Mouse (Mus musculus) forebrain, embryonic 15.5 days (tissue): ENCODE results near the gene Plgrkt. TPM values are rescaled to one million over a fixed set of nuclear protein-coding genes. Genes with fewer than 3 reads are reported as not detected.

Experiments
- ATAC-seq: fragments of 200-750 bp; cut with Nextera tagmentation; replicated peaks from 2 replicates; pipeline ENCODE4 v1.8.0; 2017; ENCODE audit warnings: mild to moderate bottlenecking, moderate TSS enrichment, moderate library complexity
- H3K27ac ChIP-seq: fragments of 300-500 bp; sonication (generic); replicated peaks from 2 replicates; pipeline ENCODE4 v1.5.1; 2015; ENCODE audit warnings: mild to moderate bottlenecking, inconsistent platforms
- H3K27me3 ChIP-seq: fragments of 300-500 bp; sonication (generic); 2 replicates; pipeline ENCODE4 v1.6.1; 2015; ENCODE audit warnings: inconsistent platforms
- H3K36me3 ChIP-seq: fragments of 300-500 bp; sonication (generic); 2 replicates; pipeline ENCODE4 v1.6.1; 2015; ENCODE audit warnings: mild to moderate bottlenecking, inconsistent platforms
- H3K4me1 ChIP-seq: fragments of 300-500 bp; sonication (generic); 2 replicates; pipeline ENCODE4 v1.6.1; 2015; ENCODE audit warnings: inconsistent platforms
- H3K4me2 ChIP-seq: fragments of 300-500 bp; sonication (generic); replicated peaks from 2 replicates; pipeline ENCODE4 v1.6.1; 2015; ENCODE audit warnings: mild to moderate bottlenecking, inconsistent platforms
- H3K4me3 ChIP-seq: fragments of 300-500 bp; sonication (generic); 2 replicates; pipeline ENCODE4 v1.5.1; 2015; ENCODE audit warnings: mild to moderate bottlenecking, inconsistent platforms
- H3K9ac ChIP-seq: fragments of 300-500 bp; sonication (generic); replicated peaks from 2 replicates; pipeline ENCODE4 v1.6.1; 2015; ENCODE audit warnings: mild to moderate bottlenecking, inconsistent platforms
- H3K9me3 ChIP-seq: fragments of 300-500 bp; sonication (generic); 2 replicates; pipeline ENCODE4 v1.6.1; 2016; ENCODE audit warnings: inconsistent platforms
- WGBS: fragments of 180-500 bp; shearing (Covaris S2); methylation state at CpG from one replicate; pipeline ENCODE4 v1.1.7; 2015; ENCODE audit warnings: mixed read lengths; 5-methylcytosine and 5-hydroxymethylcytosine counted together
- polyA plus RNA-seq: library from polyadenylated mRNA; unstranded; fragments of >200 nt; fragmentation: Nextera tagmentation; extraction: Ambion mirVana; gene quantifications from 2 replicates; pipeline ENCODE4 v1.2.1, GENCODE M21; 2015

The Plgrkt gene
- polyA plus RNA-seq, 1 experiment from 2014 or later, result 105 TPM

DNA sequence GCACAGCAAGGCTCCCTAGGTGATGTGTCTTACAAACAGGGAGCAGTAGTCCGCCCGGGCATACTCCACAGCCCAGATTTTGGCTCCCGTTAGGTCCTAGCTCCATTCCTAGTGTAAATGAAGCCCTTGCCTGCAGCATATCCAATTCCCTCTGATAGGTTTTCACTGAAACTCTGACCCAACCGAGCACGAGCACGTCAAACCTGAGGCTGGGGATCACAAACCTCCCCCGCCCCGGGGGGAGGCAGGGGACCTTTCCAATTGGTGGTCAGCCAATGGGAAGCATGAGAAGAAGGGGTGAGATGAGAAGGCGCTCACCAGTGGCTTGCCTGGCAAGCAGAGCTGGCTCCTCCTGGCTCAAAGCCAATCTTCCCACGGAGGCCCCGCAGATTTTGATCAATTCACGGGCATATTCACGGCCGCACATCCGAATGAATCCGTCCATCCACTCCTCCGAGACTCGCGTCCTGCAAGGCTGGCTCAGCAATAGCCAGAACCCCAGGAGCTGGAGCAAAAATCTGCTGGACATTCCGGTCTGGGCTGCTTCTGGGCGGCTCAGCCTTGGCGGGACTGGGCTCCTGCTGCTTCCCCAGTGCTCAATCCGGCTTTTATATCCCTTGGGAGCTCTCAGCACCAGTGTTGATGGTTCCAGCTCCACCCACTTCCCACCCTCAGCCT, 33.0 kb downstream of the Plgrkt start, which contains the start of gene Rln1:
Rln1 (minus strand) TSS at position 603 of the 678 bp plus-strand sequence.
- Histone ChIP-seq H3K4me2 (peak within 1 kb of the TSS; percentile 67), H3K36me3 (no peaks in the 10 kb centered on the region), H3K4me3 (peak within 1 kb of the TSS; percentile 47), H3K4me1 (peaks cover 4% of the 10 kb centered on the region; the same call in 1 of the 2 replicates), H3K27me3 (no peaks in the 10 kb centered on the region; the same call in 1 of the 2 replicates), H3K9me3 (no peaks in the 10 kb centered on the region), H3K9ac (peak within 1 kb of the TSS; percentile 55), H3K27ac (no peak within 1 kb of the TSS)
- 2% methylated on average over 23 of the region's 23 CpGs for WGBS
- peak; percentile 72 for ATAC-seq

GRCm38 (mm10) chr19:29326822-29327552, 40.2 kb downstream of the Plgrkt start:
- 0 out of 2 replicates have a peak, but pooled peaks cover 4% of the 10 kb centered on the region for H3K4me1 ChIP-seq
- no peak overlapping the region for H3K4me2 ChIP-seq
- ATAC-seq, result no peak
- no peaks in the 10 kb centered on the region; the same call in 1 of the 2 replicates for H3K27me3 ChIP-seq
- H3K27ac ChIP-seq, result no peak overlapping the region
- H3K9me3 ChIP-seq, result no peaks in the 10 kb centered on the region
- WGBS, result 64% methylated on average over 13 of the region's 13 CpGs
- H3K36me3 ChIP-seq, result no peaks in the 10 kb centered on the region
- no peak overlapping the region for H3K4me3 ChIP-seq
- no peak overlapping the region for H3K9ac ChIP-seq

- no peaks in the 10 kb centered on the region for H3K9me3 ChIP-seq
- no peak overlapping the region for H3K4me3 ChIP-seq
- 64% methylated on average over 4 of the region's 4 CpGs for WGBS
These were observed 40.8 kb downstream of the Plgrkt start for GRCm38 (mm10) chr19:29326396-29326795.

GRCm38 (mm10) chr19:29325852-29326180, 41.4 kb downstream of the Plgrkt start:
- no peak for ATAC-seq
- 69% methylated on average over 9 of the region's 9 CpGs for WGBS

More at GRCm38 (mm10) chr19:29326396-29326795, 40.8 kb downstream of the Plgrkt start:
- no peak for ATAC-seq
- Histone ChIP-seq H3K27ac (no peak overlapping the region), H3K4me1 (0 out of 2 replicates have a peak, but pooled peaks cover 4% of the 10 kb centered on the region), H3K9ac (no peak overlapping the region), H3K4me2 (no peak overlapping the region), H3K27me3 (no peaks in the 10 kb centered on the region), H3K36me3 (no peaks in the 10 kb centered on the region)

DNA sequence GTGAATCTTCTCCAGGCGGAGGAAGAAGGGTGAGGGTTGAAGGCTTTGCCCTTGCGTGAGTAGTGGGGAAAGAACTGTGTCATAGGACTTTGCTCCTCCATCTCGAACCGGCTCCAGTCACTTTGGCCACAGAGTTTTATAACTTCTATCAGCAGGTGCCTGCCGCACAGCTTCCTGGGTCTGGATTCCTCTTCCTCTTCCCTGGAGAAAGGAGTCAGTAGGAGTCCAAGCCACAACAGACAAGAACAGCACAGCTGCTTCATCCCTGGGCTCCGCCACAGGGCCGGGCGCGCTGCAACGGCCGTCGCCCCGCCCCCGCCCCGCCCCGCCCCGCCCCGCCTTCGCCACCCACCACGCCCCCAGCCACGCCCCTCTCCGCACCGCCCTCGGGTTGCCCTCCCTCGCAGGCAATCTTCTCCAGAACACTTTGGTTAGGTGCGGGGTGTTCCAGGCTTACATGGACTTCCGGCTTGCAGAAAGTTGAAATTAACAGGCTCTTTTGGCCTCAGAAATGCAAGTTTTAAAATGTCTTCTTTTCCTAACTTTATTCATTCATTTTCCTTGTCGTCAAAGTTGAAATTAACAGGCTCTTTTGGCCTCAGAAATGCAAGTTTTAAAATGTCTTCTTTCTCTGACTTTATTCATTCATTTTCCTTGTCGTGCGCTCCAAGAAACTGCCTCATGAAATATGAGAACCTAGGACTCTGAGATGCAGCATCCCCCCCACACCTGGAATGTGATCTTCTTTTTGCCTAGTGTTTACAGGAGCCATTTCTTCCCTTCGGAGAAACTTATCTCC, 41.9 kb downstream of the Plgrkt start, which contains the start of gene Insl6:
Insl6 (minus strand) TSS at position 304 of the 799 bp plus-strand sequence.
- Histone ChIP-seq H3K4me3 (peak within 1 kb of the TSS; percentile 25), H3K27ac (no peak within 1 kb of the TSS), H3K9ac (no peak within 1 kb of the TSS), H3K9me3 (no peaks in the 10 kb centered on the region), H3K27me3 (no peaks in the 10 kb centered on the region), H3K4me1 (0 out of 2 replicates have a peak, but pooled peaks cover 4% of the 10 kb centered on the region), H3K36me3 (no peaks in the 10 kb centered on the region), H3K4me2 (peak within 1 kb of the TSS; percentile 47)
- 6% methylated on average over 31 of the region's 31 CpGs for WGBS
- peak; percentile 81 for ATAC-seq

More at GRCm38 (mm10) chr19:29325852-29326180, 41.4 kb downstream of the Plgrkt start:
- Histone ChIP-seq H3K27me3 (no peaks in the 10 kb centered on the region), H3K4me3 (no peak overlapping the region), H3K4me1 (0 out of 2 replicates have a peak, but pooled peaks cover 4% of the 10 kb centered on the region), H3K36me3 (no peaks in the 10 kb centered on the region), H3K9ac (no peak overlapping the region), H3K9me3 (no peaks in the 10 kb centered on the region), H3K27ac (no peak overlapping the region), H3K4me2 (no peak overlapping the region)

DNA sequence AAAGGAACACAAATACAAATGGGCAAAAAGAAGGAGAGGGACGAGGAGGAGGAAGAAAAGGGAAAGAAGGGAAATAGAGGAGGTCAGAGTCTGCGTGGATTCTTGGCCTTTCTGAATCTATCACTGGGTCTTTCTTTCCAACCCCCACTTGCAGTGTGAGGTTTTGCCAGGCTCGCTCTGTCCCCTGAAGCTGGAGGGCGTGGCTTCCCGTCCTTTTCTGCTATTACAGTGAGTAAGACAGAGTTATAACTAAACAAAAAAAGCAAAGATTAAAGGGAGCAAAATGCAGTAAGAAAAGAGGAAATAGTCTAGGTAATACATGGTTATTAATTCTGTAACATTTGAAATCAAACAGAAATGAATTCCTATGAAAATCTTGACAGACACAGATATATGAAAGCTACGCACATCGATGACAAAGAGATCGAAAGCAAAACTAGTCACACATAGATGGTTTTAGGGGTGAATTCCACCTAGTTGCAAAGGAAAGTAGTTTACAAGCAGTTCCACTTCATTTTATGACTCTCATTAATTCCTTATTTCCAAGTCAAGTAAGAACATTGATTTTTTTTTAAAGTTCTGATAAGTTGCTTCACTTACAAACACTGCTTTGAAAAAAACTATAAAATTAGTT, 43.7 kb downstream of the Plgrkt start:
- WGBS, result 77% methylated on average over 8 of the region's 8 CpGs
- no peaks in the 10 kb centered on the region for H3K9me3 ChIP-seq
- H3K27ac ChIP-seq, result no peak overlapping the region
- H3K27me3 ChIP-seq, result no peaks in the 10 kb centered on the region
- no peak for ATAC-seq
- no peak overlapping the region for H3K4me3 ChIP-seq
- H3K4me1 ChIP-seq, result 0 out of 2 replicates have a peak, but pooled peaks cover 4% of the 10 kb centered on the region
- no peak overlapping the region for H3K4me2 ChIP-seq
- no peaks in the 10 kb centered on the region for H3K36me3 ChIP-seq
- no peak overlapping the region for H3K9ac ChIP-seq

DNA sequence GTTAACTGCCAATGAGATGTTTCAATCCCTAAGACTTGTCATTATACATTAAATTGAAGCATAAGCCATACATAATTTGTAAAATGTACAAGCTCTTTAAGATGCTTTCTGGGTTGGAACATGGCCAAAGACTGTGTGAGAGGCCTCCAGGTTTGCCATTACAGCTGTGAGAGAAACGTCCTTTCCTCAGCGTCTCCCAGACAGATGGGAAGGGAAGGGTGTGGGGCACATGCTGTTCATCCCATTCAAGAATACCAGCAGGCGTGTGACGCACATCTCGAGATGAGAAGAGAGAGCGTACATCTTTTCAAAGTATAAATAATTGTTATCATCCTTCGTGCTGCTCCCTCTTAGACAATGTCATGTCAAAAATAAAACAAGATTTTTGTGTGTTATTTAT, 54.5 kb downstream of the Plgrkt start:
- Histone ChIP-seq H3K9ac (no peak overlapping the region), H3K27ac (no peak overlapping the region), H3K4me3 (no peak overlapping the region), H3K36me3 (peaks cover 40% of the 10 kb centered on the region), H3K4me1 (no peaks in the 10 kb centered on the region), H3K4me2 (no peak overlapping the region), H3K27me3 (no peaks in the 10 kb centered on the region), H3K9me3 (0 out of 2 replicates have a peak, but pooled peaks cover 18% of the 10 kb centered on the region)
- WGBS, result 53% methylated on average over 7 of the region's 7 CpGs
- no peak for ATAC-seq

DNA sequence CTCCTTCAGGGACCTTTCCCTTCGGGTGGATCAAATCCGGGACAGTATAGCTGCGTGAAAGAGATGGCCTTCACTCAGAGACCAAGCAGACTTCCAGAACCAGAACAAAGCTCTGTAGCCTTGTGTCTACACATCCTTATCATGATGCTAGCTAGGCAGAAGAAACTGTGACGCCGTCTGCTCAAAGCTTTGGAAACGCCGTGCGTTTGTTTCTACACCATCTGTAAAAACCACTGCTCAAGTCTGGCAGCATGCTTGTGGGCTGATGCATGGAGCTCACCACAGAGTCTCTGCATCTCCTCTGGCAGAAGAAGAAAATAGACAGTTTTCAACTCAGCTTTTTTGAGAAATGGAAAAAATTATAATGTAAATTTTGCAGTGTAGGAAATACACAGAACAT, 55.4 kb downstream of the Plgrkt start:
- no peak overlapping the region for H3K4me3 ChIP-seq
- peaks cover 37% of the 10 kb centered on the region for H3K36me3 ChIP-seq
- H3K9me3 ChIP-seq, result 0 out of 2 replicates have a peak, but pooled peaks cover 13% of the 10 kb centered on the region
- 82% methylated on average over 8 of the region's 8 CpGs for WGBS
- H3K4me2 ChIP-seq, result no peak overlapping the region
- no peak overlapping the region for H3K9ac ChIP-seq
- H3K4me1 ChIP-seq, result no peaks in the 10 kb centered on the region
- no peak for ATAC-seq
- H3K27me3 ChIP-seq, result no peaks in the 10 kb centered on the region
- H3K27ac ChIP-seq, result no peak overlapping the region

DNA sequence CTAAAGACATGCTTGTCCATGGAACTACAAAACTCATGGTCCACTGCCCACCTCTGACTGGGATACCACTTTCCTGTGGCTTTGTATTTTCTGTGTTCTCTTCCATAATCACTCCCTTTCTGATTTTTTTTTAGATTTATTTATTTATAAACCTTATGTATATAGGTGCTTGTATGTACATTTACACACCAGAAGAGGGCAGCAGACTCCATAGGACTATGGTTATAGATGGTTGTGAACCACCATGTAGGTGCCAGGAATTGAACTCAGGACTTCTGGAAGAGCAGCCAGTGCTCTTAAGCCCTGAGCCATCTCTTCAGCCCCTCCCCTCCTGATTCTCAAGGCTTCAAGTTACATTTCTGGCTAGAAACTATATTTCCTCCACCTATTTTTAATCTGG, 58.4 kb downstream of the Plgrkt start:
- no peaks in the 10 kb centered on the region for H3K4me1 ChIP-seq
- H3K27me3 ChIP-seq, result no peaks in the 10 kb centered on the region
- H3K36me3 ChIP-seq, result peaks cover 28% of the 10 kb centered on the region
- H3K9me3 ChIP-seq, result no peaks in the 10 kb centered on the region
- H3K4me2 ChIP-seq, result no peak overlapping the region
- no peak overlapping the region for H3K9ac ChIP-seq
- no peak overlapping the region for H3K4me3 ChIP-seq
- ATAC-seq, result no peak
- H3K27ac ChIP-seq, result no peak overlapping the region

DNA sequence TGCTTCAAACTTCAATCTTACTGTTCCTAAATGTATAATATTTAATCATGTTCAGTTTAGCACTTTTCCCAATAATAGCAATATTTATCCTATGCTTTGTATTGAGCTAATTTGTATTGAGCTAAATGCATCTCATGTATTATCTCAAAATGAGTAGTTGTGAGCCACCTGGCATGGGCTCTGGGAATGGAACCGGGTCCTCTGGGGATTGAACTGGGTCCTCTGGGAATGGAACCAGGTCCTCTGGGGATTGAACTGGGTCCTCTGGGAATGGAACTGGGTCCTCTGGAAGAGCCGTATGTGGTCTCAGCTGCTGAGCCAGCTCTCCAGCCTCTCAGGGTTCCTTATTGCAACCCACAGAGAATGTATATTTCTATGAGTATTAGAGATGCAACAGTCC, 65.1 kb downstream of the Plgrkt start:
- Histone ChIP-seq H3K4me1 (0 out of 2 replicates have a peak, but pooled peaks cover 2% of the 10 kb centered on the region), H3K36me3 (peaks cover 44% of the 10 kb centered on the region), H3K4me3 (no peak overlapping the region), H3K9me3 (no peaks in the 10 kb centered on the region), H3K27ac (no peak overlapping the region), H3K27me3 (no peaks in the 10 kb centered on the region), H3K9ac (no peak overlapping the region), H3K4me2 (no peak overlapping the region)
- no peak for ATAC-seq
- 88% methylated on average over 2 of the region's 2 CpGs for WGBS

DNA sequence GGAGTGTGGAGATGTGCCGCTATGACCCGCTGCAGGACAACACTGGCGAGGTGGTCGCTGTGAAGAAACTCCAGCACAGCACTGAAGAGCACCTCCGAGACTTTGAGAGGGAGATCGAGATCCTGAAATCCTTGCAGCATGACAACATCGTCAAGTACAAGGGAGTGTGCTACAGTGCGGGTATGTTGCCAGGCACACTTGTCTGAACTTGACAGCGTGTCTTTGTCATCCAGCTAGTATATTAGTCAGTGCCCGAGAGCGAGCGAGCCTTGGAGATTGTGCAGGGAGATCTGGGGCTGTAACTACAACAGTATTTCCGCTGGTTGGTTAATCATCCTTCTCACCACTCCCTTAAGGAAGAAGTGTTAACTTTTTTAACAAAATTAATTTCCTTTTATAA, 66.3 kb downstream of the Plgrkt start:
- H3K9ac ChIP-seq, result no peak overlapping the region
- H3K9me3 ChIP-seq, result no peaks in the 10 kb centered on the region
- no peak overlapping the region for H3K27ac ChIP-seq
- no peak overlapping the region for H3K4me3 ChIP-seq
- H3K4me2 ChIP-seq, result no peak overlapping the region
- H3K4me1 ChIP-seq, result 0 out of 2 replicates have a peak, but pooled peaks cover 2% of the 10 kb centered on the region
- WGBS, result 81% methylated on average over 13 of the region's 13 CpGs
- H3K36me3 ChIP-seq, result peaks cover 55% of the 10 kb centered on the region
- H3K27me3 ChIP-seq, result no peaks in the 10 kb centered on the region
- no peak for ATAC-seq
